Mouse (Mus musculus): Measurements from ENCODE around the gene Zbtb40. TPM values are rescaled to one million over a fixed set of nuclear protein-coding genes. Genes with fewer than 3 reads are reported as not detected.

Gene Zbtb40
- total and polyA plus RNA-seq, 2 experiments from 2014 or later: 1.2 to 7.5 TPM

- no peak overlapping the region for H3K27ac ChIP-seq (ENCODE audit: low read depth, low read length)
- H3K9me3 ChIP-seq (ENCODE audit: low read length): no peaks in the 10 kb centered on the region
- no peaks in the 10 kb centered on the region for H3K27me3 ChIP-seq (ENCODE audit: insufficient read depth, low read length)
- ATAC-seq (ENCODE audit: low FRiP score) (no peak), DNase-seq (ENCODE audit: low spot score) (no peak)
- TF ChIP-seq CTCF (IDR thresholded peaks at IDR 0.05): no peak
- H3K4me3 ChIP-seq (ENCODE audit: low read depth, low read length): no peak overlapping the region
- H3K9ac ChIP-seq (replicated peaks; ENCODE audit: low read length, poor library complexity, severe bottlenecking): no peak overlapping the region
- no peaks in the 10 kb centered on the region for H3K4me1 ChIP-seq (ENCODE audit: insufficient read depth, low read length)
- no peaks in the 10 kb centered on the region for H3K36me3 ChIP-seq (ENCODE audit: insufficient read depth, low read length)
- H3K4me2 ChIP-seq (ENCODE audit: low read depth, low read length, poor library complexity, severe bottlenecking): no peak overlapping the region
- 87% methylated on average over 4 of the region's 4 CpGs for WGBS
Measured at GRCm38 (mm10) chr4:137081401-137081800, 32.8 kb upstream of the Zbtb40 start.

- H3K4me3 ChIP-seq (ENCODE audit: low read depth, low read length): no peak overlapping the region
Measured at GRCm38 (mm10) chr4:137077216-137077615, 28.6 kb upstream of the Zbtb40 start.

GRCm38 (mm10) chr4:137071204-137071603 is 22.6 kb upstream of the Zbtb40 start:
- Histone ChIP-seq H3K9ac (replicated peaks; ENCODE audit: low read length, poor library complexity, severe bottlenecking) (no peak overlapping the region), H3K4me3 (ENCODE audit: low read depth, low read length) (no peak overlapping the region), H3K9me3 (ENCODE audit: low read length) (no peaks in the 10 kb centered on the region), H3K27me3 (ENCODE audit: insufficient read depth, low read length) (no peaks in the 10 kb centered on the region), H3K27ac (ENCODE audit: low read depth, low read length) (no peak overlapping the region), H3K4me1 (ENCODE audit: insufficient read depth, low read length) (no peaks in the 10 kb centered on the region), H3K4me2 (ENCODE audit: low read depth, low read length, poor library complexity, severe bottlenecking) (no peak overlapping the region), H3K36me3 (ENCODE audit: insufficient read depth, low read length) (no peaks in the 10 kb centered on the region)
- 87% methylated on average over 6 of the region's 6 CpGs for WGBS
- no peak for TF ChIP-seq CTCF (IDR thresholded peaks at IDR 0.05)
- ATAC-seq (ENCODE audit: low FRiP score) (no peak), DNase-seq (ENCODE audit: low spot score) (no peak)

More at GRCm38 (mm10) chr4:137077216-137077615, 28.6 kb upstream of the Zbtb40 start:
- TF ChIP-seq CTCF (IDR thresholded peaks at IDR 0.05): no peak
- Histone ChIP-seq H3K27me3 (ENCODE audit: insufficient read depth, low read length) (no peaks in the 10 kb centered on the region), H3K4me2 (ENCODE audit: low read depth, low read length, poor library complexity, severe bottlenecking) (no peak overlapping the region), H3K4me1 (ENCODE audit: insufficient read depth, low read length) (no peaks in the 10 kb centered on the region), H3K27ac (ENCODE audit: low read depth, low read length) (no peak overlapping the region), H3K9ac (replicated peaks; ENCODE audit: low read length, poor library complexity, severe bottlenecking) (no peak overlapping the region), H3K9me3 (ENCODE audit: low read length) (no peaks in the 10 kb centered on the region), H3K36me3 (ENCODE audit: insufficient read depth, low read length) (no peaks in the 10 kb centered on the region)
- ATAC-seq (ENCODE audit: low FRiP score) (no peak), DNase-seq (ENCODE audit: low spot score) (no peak)
- 37% methylated on average over 2 of the region's 2 CpGs for WGBS

- H3K4me3 ChIP-seq (ENCODE audit: low read depth, low read length): no peak overlapping the region
- ATAC-seq (ENCODE audit: low FRiP score): no peak
- H3K36me3 ChIP-seq (ENCODE audit: insufficient read depth, low read length): no peaks in the 10 kb centered on the region
- no peaks in the 10 kb centered on the region for H3K4me1 ChIP-seq (ENCODE audit: insufficient read depth, low read length)
- no peaks in the 10 kb centered on the region for H3K27me3 ChIP-seq (ENCODE audit: insufficient read depth, low read length)
- H3K9me3 ChIP-seq (ENCODE audit: low read length): no peaks in the 10 kb centered on the region
- no peak for DNase-seq (ENCODE audit: low spot score)
- no peak overlapping the region for H3K27ac ChIP-seq (ENCODE audit: low read depth, low read length)
- 44% methylated on average over 8 of the region's 8 CpGs for WGBS
- no peak overlapping the region for H3K9ac ChIP-seq (replicated peaks; ENCODE audit: low read length, poor library complexity, severe bottlenecking)
- no peak overlapping the region for H3K4me2 ChIP-seq (ENCODE audit: low read depth, low read length, poor library complexity, severe bottlenecking)
- TF ChIP-seq CTCF (IDR thresholded peaks at IDR 0.05): no peak
Measured at GRCm38 (mm10) chr4:137068491-137068890, 19.9 kb upstream of the Zbtb40 start.

- Histone ChIP-seq H3K4me3 (ENCODE audit: low read depth, low read length) (no peak overlapping the region), H3K4me2 (ENCODE audit: low read depth, low read length, poor library complexity, severe bottlenecking) (no peak overlapping the region), H3K9me3 (ENCODE audit: low read length) (no peaks in the 10 kb centered on the region), H3K27me3 (ENCODE audit: insufficient read depth, low read length) (no peaks in the 10 kb centered on the region), H3K9ac (replicated peaks; ENCODE audit: low read length, poor library complexity, severe bottlenecking) (no peak overlapping the region), H3K27ac (ENCODE audit: low read depth, low read length) (no peak overlapping the region), H3K36me3 (ENCODE audit: insufficient read depth, low read length) (no peaks in the 10 kb centered on the region), H3K4me1 (ENCODE audit: insufficient read depth, low read length) (no peaks in the 10 kb centered on the region)
- DNase-seq (ENCODE audit: low spot score) (peak; percentile 56), ATAC-seq (ENCODE audit: low FRiP score) (no peak)
- no peak for TF ChIP-seq CTCF (IDR thresholded peaks at IDR 0.05)
- 62% methylated on average over 6 of the region's 6 CpGs for WGBS
Measured at GRCm38 (mm10) chr4:137065846-137066245, 17.2 kb upstream of the Zbtb40 start.

- Histone ChIP-seq H3K27ac (ENCODE audit: low read depth, low read length) (no peak overlapping the region), H3K4me3 (ENCODE audit: low read depth, low read length) (no peak overlapping the region), H3K36me3 (ENCODE audit: insufficient read depth, low read length) (no peaks in the 10 kb centered on the region), H3K9ac (replicated peaks; ENCODE audit: low read length, poor library complexity, severe bottlenecking) (no peak overlapping the region), H3K4me1 (ENCODE audit: insufficient read depth, low read length) (no peaks in the 10 kb centered on the region), H3K4me2 (ENCODE audit: low read depth, low read length, poor library complexity, severe bottlenecking) (no peak overlapping the region), H3K27me3 (ENCODE audit: insufficient read depth, low read length) (peaks cover 45% of the 10 kb centered on the region), H3K9me3 (ENCODE audit: low read length) (no peaks in the 10 kb centered on the region)
- 75% methylated on average over 3 of the region's 3 CpGs for WGBS
- no peak for TF ChIP-seq CTCF (IDR thresholded peaks at IDR 0.05)
- ATAC-seq (ENCODE audit: low FRiP score) (no peak), DNase-seq (ENCODE audit: low spot score) (no peak)
Measured at GRCm38 (mm10) chr4:137054932-137055331, 6.3 kb upstream of the Zbtb40 start.

All from midbrain, postnatal 0 days (tissue).